Mouse (Mus musculus): Measurements from ENCODE around the gene Mrpl54. TPM values are rescaled to one million over a fixed set of nuclear protein-coding genes. Genes with fewer than 3 reads are reported as not detected.

Gene Mrpl54
- polyA plus RNA-seq (2016; fragmentation: Nextera tagmentation; extraction: Ambion mirVana): 207 and 217 TPM in 2 replicates

- peaks cover 63% of the 10 kb centered on the region for H3K36me3 ChIP-seq
- peak within 1 kb of the TSS; percentile 69 for H3K9ac ChIP-seq (replicated peaks)
- H3K9me3 ChIP-seq: no peaks in the 10 kb centered on the region
- under 1% methylated on average over 48 of the region's 48 CpGs for WGBS
- peaks cover 16% of the 10 kb centered on the region for H3K4me1 ChIP-seq (replicated peaks)
- H3K4me2 ChIP-seq: peak within 1 kb of the TSS; percentile 76
- H3K27ac ChIP-seq: peak within 1 kb of the TSS; percentile 85
- peak within 1 kb of the TSS; percentile 52 for H3K4me3 ChIP-seq (replicated peaks)
- peak; percentile 91 for ATAC-seq (ENCODE audit: insufficient number of reproducible peaks, insufficient read depth, low FRiP score, low TSS enrichment, low read depth)
- no peaks in the 10 kb centered on the region for H3K27me3 ChIP-seq
Measured at GRCm38 (mm10) chr10:81266211-81267105, at the start of gene Mrpl54, which contains the start of gene Apba3. Gene Mrpl54 (minus strand): TSS chr10:81266934. Gene Apba3 (plus strand): TSS chr10:81266960.

- Histone ChIP-seq H3K9ac (replicated peaks) (no peak overlapping the region), H3K27ac (no peak overlapping the region), H3K4me2 (no peak overlapping the region), H3K4me3 (replicated peaks) (no peak overlapping the region), H3K4me1 (replicated peaks) (peaks cover 35% of the 10 kb centered on the region), H3K9me3 (no peaks in the 10 kb centered on the region), H3K27me3 (peaks cover 4% of the 10 kb centered on the region; the same call in 1 of the 2 replicates), H3K36me3 (peaks cover 80% of the 10 kb centered on the region)
- no peak for ATAC-seq (ENCODE audit: insufficient number of reproducible peaks, insufficient read depth, low FRiP score, low TSS enrichment, low read depth)
- 94% methylated on average over 16 of the region's 16 CpGs for WGBS
Measured at GRCm38 (mm10) chr10:81315587-81315986, 48.9 kb upstream of the Mrpl54 start.

- ATAC-seq (ENCODE audit: insufficient number of reproducible peaks, insufficient read depth, low FRiP score, low TSS enrichment, low read depth): no peak
- 79% methylated on average over 7 of the region's 7 CpGs for WGBS
- Histone ChIP-seq H3K4me1 (replicated peaks) (peaks cover 28% of the 10 kb centered on the region), H3K36me3 (peaks cover 94% of the 10 kb centered on the region), H3K9ac (replicated peaks) (no peak overlapping the region), H3K27me3 (peaks cover 4% of the 10 kb centered on the region; the same call in 1 of the 2 replicates), H3K9me3 (no peaks in the 10 kb centered on the region), H3K4me2 (no peak overlapping the region), H3K27ac (no peak overlapping the region), H3K4me3 (replicated peaks) (no peak overlapping the region)
Measured at GRCm38 (mm10) chr10:81314201-81314600, 47.5 kb upstream of the Mrpl54 start.

- H3K4me2 ChIP-seq: no peak overlapping the region
- WGBS: 97% methylated on average over 13 of the region's 13 CpGs
- H3K4me3 ChIP-seq (replicated peaks): no peak overlapping the region
- H3K9ac ChIP-seq (replicated peaks): no peak overlapping the region
- no peak for ATAC-seq (ENCODE audit: insufficient number of reproducible peaks, insufficient read depth, low FRiP score, low TSS enrichment, low read depth)
- peaks cover 96% of the 10 kb centered on the region for H3K36me3 ChIP-seq
- peaks cover 22% of the 10 kb centered on the region for H3K4me1 ChIP-seq (replicated peaks)
- H3K9me3 ChIP-seq: no peaks in the 10 kb centered on the region
- no peak overlapping the region for H3K27ac ChIP-seq
- peaks cover 4% of the 10 kb centered on the region; the same call in 1 of the 2 replicates for H3K27me3 ChIP-seq
Measured at GRCm38 (mm10) chr10:81313581-81313980, 46.8 kb upstream of the Mrpl54 start.

GRCm38 (mm10) chr10:81309571-81309970, 42.8 kb upstream of the Mrpl54 start:
- Histone ChIP-seq H3K9ac (replicated peaks) (no peak overlapping the region), H3K27me3 (no peaks in the 10 kb centered on the region), H3K36me3 (peaks cover 97% of the 10 kb centered on the region), H3K4me3 (replicated peaks) (no peak overlapping the region), H3K27ac (no peak overlapping the region), H3K9me3 (no peaks in the 10 kb centered on the region), H3K4me1 (replicated peaks) (0 out of 2 replicates have a peak, but pooled peaks cover 5% of the 10 kb centered on the region), H3K4me2 (no peak overlapping the region)
- no peak for ATAC-seq (ENCODE audit: insufficient number of reproducible peaks, insufficient read depth, low FRiP score, low TSS enrichment, low read depth)
- WGBS: 87% methylated on average over 5 of the region's 5 CpGs

- H3K4me2 ChIP-seq: no peak overlapping the region
- H3K36me3 ChIP-seq: peaks cover 72% of the 10 kb centered on the region
- peaks cover 17% of the 10 kb centered on the region; the same call in 1 of the 2 replicates for H3K4me1 ChIP-seq (replicated peaks)
- H3K27me3 ChIP-seq: no peaks in the 10 kb centered on the region
- H3K9ac ChIP-seq (replicated peaks): no peak overlapping the region
- H3K4me3 ChIP-seq (replicated peaks): no peak overlapping the region
- no peaks in the 10 kb centered on the region for H3K9me3 ChIP-seq
- WGBS: 91% methylated on average over 21 of the region's 21 CpGs
- no peak for ATAC-seq (ENCODE audit: insufficient number of reproducible peaks, insufficient read depth, low FRiP score, low TSS enrichment, low read depth)
- H3K27ac ChIP-seq: no peak overlapping the region
Measured at GRCm38 (mm10) chr10:81306837-81307682, 40.3 kb upstream of the Mrpl54 start.

GRCm38 (mm10) chr10:81306173-81306668, 39.5 kb upstream of the Mrpl54 start:
- Histone ChIP-seq H3K27me3 (no peaks in the 10 kb centered on the region), H3K4me3 (replicated peaks) (no peak overlapping the region), H3K4me2 (no peak overlapping the region), H3K36me3 (peaks cover 63% of the 10 kb centered on the region), H3K4me1 (replicated peaks) (peaks cover 20% of the 10 kb centered on the region; the same call in 1 of the 2 replicates), H3K27ac (no peak overlapping the region), H3K9me3 (no peaks in the 10 kb centered on the region), H3K9ac (replicated peaks) (no peak overlapping the region)
- ATAC-seq (ENCODE audit: insufficient number of reproducible peaks, insufficient read depth, low FRiP score, low TSS enrichment, low read depth): no peak
- 92% methylated on average over 12 of the region's 12 CpGs for WGBS

- Histone ChIP-seq H3K4me1 (replicated peaks) (peaks cover 24% of the 10 kb centered on the region; the same call in 1 of the 2 replicates), H3K4me2 (no peak overlapping the region), H3K27ac (no peak overlapping the region), H3K27me3 (no peaks in the 10 kb centered on the region), H3K4me3 (replicated peaks) (no peak overlapping the region), H3K36me3 (peaks cover 58% of the 10 kb centered on the region), H3K9ac (replicated peaks) (no peak overlapping the region), H3K9me3 (no peaks in the 10 kb centered on the region)
- no peak for ATAC-seq (ENCODE audit: insufficient number of reproducible peaks, insufficient read depth, low FRiP score, low TSS enrichment, low read depth)
- 94% methylated on average over 14 of the region's 14 CpGs for WGBS
Measured at GRCm38 (mm10) chr10:81305663-81306062, 38.9 kb upstream of the Mrpl54 start.

- Histone ChIP-seq H3K9ac (replicated peaks) (no peak overlapping the region), H3K9me3 (no peaks in the 10 kb centered on the region), H3K4me3 (replicated peaks) (no peak overlapping the region; the same call in 1 of the 2 replicates), H3K4me1 (replicated peaks) (peaks cover 26% of the 10 kb centered on the region; the same call in 1 of the 2 replicates), H3K27me3 (no peaks in the 10 kb centered on the region), H3K36me3 (peaks cover 48% of the 10 kb centered on the region), H3K27ac (no peak overlapping the region), H3K4me2 (no peak overlapping the region)
- ATAC-seq (ENCODE audit: insufficient number of reproducible peaks, insufficient read depth, low FRiP score, low TSS enrichment, low read depth): 0 out of 2 replicates have a peak, but pooled peaks have one; percentile 23
- 27% methylated on average over 7 of the region's 9 CpGs for WGBS
Measured at GRCm38 (mm10) chr10:81304597-81305238, 38.0 kb upstream of the Mrpl54 start.

- 79% methylated on average over 7 of the region's 7 CpGs for WGBS
- Histone ChIP-seq H3K4me3 (replicated peaks) (no peak overlapping the region), H3K9ac (replicated peaks) (no peak overlapping the region), H3K4me2 (no peak overlapping the region), H3K36me3 (peaks cover 39% of the 10 kb centered on the region), H3K27ac (no peak overlapping the region), H3K9me3 (no peaks in the 10 kb centered on the region), H3K4me1 (replicated peaks) (peaks cover 26% of the 10 kb centered on the region; the same call in 1 of the 2 replicates), H3K27me3 (no peaks in the 10 kb centered on the region)
- ATAC-seq (ENCODE audit: insufficient number of reproducible peaks, insufficient read depth, low FRiP score, low TSS enrichment, low read depth): no peak
Measured at GRCm38 (mm10) chr10:81303761-81304160, 37.0 kb upstream of the Mrpl54 start.
